Mouse (Mus musculus) ES-E14 (cell line): ENCODE results near the gene Rpa2. TPM values are rescaled to one million over a fixed set of nuclear protein-coding genes. Genes with fewer than 3 reads are reported as not detected.

Experiments used
- DNase-seq: peaks from one replicate; pipeline ENCODE4 v3.0.0-alpha.2; 2013; ENCODE audit warnings: low read depth, low spot score
- H3K27ac ChIP-seq: 2 replicates; pipeline ENCODE4 v1.5.1; 2012; ENCODE audit warnings: low read depth, mild to moderate bottlenecking, low read length, moderate library complexity, mixed read lengths; ENCODE audit not compliant: poor library complexity, insufficient read depth, severe bottlenecking
- H3K36me3 ChIP-seq: 2 replicates; pipeline ENCODE4 v1.6.1; 2012; ENCODE audit warnings: mild to moderate bottlenecking, low read length, moderate library complexity, mixed read lengths; ENCODE audit not compliant: control insufficient read depth, poor library complexity, insufficient read depth, severe bottlenecking
- H3K4me1 ChIP-seq, 2 experiments: fragments of 150-350 bp in 1 of 2; sonication (generic) in 1 of 2; 2 replicates each; pipeline ENCODE4 v1.6.1; 2012; ENCODE audit warnings: low read length in 2 of 2, mild to moderate bottlenecking in 1 of 2, mixed read lengths in 1 of 2; ENCODE audit not compliant: control insufficient read depth in 2 of 2, insufficient read depth in 2 of 2, poor library complexity in 1 of 2
- H3K4me3 ChIP-seq, 2 experiments: fragments of 150-350 bp in 1 of 2; sonication (generic) in 1 of 2; 2 replicates each; pipeline ENCODE4 v1.5.1; 2012; ENCODE audit warnings: low read length in 2 of 2, low read depth in 1 of 2, mild to moderate bottlenecking in 1 of 2, mixed read lengths in 1 of 2; ENCODE audit not compliant: insufficient read depth in 1 of 2, poor library complexity in 1 of 2, severe bottlenecking in 1 of 2
- H3K9ac ChIP-seq: 2 replicates; pipeline ENCODE4 v1.6.1; 2012; ENCODE audit warnings: low read depth, mild to moderate bottlenecking, low read length, mixed read lengths; ENCODE audit not compliant: poor library complexity, insufficient read depth, severe bottlenecking
- H3K9me3 ChIP-seq: fragments of 150-350 bp; sonication (generic); 2 replicates; pipeline ENCODE4 v1.6.1; 2012; ENCODE audit warnings: low read depth, mild to moderate bottlenecking, low read length; ENCODE audit not compliant: control insufficient read depth, insufficient read depth
- CHD2 ChIP-seq: IDR thresholded peaks from 2 replicates; pipeline ENCODE4 v1.6.1; 2014; ENCODE audit warnings: mild to moderate bottlenecking, low read depth, low read length, inconsistent platforms
- HCFC1 ChIP-seq: IDR thresholded peaks from 2 replicates; pipeline ENCODE4 v1.6.1; 2012; ENCODE audit warnings: low read length, inconsistent platforms, borderline replicate concordance; ENCODE audit not compliant: insufficient read depth
- MAFK ChIP-seq: IDR thresholded peaks from 2 replicates; pipeline ENCODE4 v1.6.1; 2014; ENCODE audit warnings: mild to moderate bottlenecking, low read depth, low read length, inconsistent platforms; ENCODE audit not compliant: insufficient read depth
- ZC3H11A ChIP-seq: IDR thresholded peaks from 2 replicates; pipeline ENCODE4 v1.6.1; 2012; ENCODE audit warnings: low read depth, mild to moderate bottlenecking, inconsistent platforms, low read length, borderline replicate concordance
- ZNF384 ChIP-seq: IDR thresholded peaks from 2 replicates; pipeline ENCODE4 v1.6.1; 2012; ENCODE audit warnings: low read depth, low read length, inconsistent platforms
- in situ Hi-C, 2 experiments: fragments of 600-800 bp; cut with MboI; formaldehyde crosslinking; loops; one replicate each; pipeline ENCODE4 v1.15.1; 2025; ENCODE audit warnings: low sequenced_read_pairs in 2 of 2, inconsistent platforms in 1 of 2; ENCODE audit not compliant: unreplicated experiment in 2 of 2
- total RNA-seq: library from RNA; depleted of rRNA; stranded (reverse); fragments of 300-350 nt; gene quantifications from 2 replicates; pipeline ENCODE4 v1.2.3, GENCODE M21; 2012

Rpa2 gene
- total RNA-seq, 1 experiment = 112 TPM

- no peak for DNase-seq
- Histone ChIP-seq H3K9ac (no peak overlapping the region), H3K9me3 (no peaks in the 10 kb centered on the region), H3K27ac (no peak overlapping the region), H3K4me3 (no peak overlapping the region), H3K36me3 (peaks cover 10% of the 10 kb centered on the region), H3K4me1 (peaks cover 0 to 7% of the 10 kb centered on the region in 2 experiments; a peak in 2 of 4 replicates)
- in situ Hi-C loops = no loop called here
- no peak for TF ChIP-seq HCFC1
- TF ChIP-seq MAFK = no peak
- no peak for TF ChIP-seq CHD2
- TF ChIP-seq ZNF384 = no peak
- TF ChIP-seq ZC3H11A = no peak
Measured at GRCm38 (mm10) chr4:132741491-132741890, 26.6 kb upstream of the Rpa2 start.

GRCm38 (mm10) chr4:132743992-132744911, 23.9 kb upstream of the Rpa2 start:
- in situ Hi-C loops = no loop called here
- TF ChIP-seq MAFK (no peak), HCFC1 (no peak), ZNF384 (no peak), ZC3H11A (no peak), CHD2 (no peak)

GRCm38 (mm10) chr4:132746911-132747517, 21.1 kb upstream of the Rpa2 start:
- DNase-seq = no peak
- in situ Hi-C loops = no loop called here

More at GRCm38 (mm10) chr4:132743992-132744911, 23.9 kb upstream of the Rpa2 start:
- H3K36me3 ChIP-seq = peaks cover 2% of the 10 kb centered on the region; the same call in 1 of the 2 replicates
- H3K4me1 ChIP-seq = peaks cover 0 to 22% of the 10 kb centered on the region in 2 experiments; a peak in 2 of 4 replicates
- no peak overlapping the region for H3K4me3 ChIP-seq
- no peaks in the 10 kb centered on the region for H3K9me3 ChIP-seq
- H3K27ac ChIP-seq = no peak overlapping the region
- no peak for DNase-seq
- H3K9ac ChIP-seq = no peak overlapping the region

GRCm38 (mm10) chr4:132747664-132748259, 20.4 kb upstream of the Rpa2 start:
- Histone ChIP-seq H3K4me1 (peaks cover 0 to 22% of the 10 kb centered on the region in 2 experiments; a peak in 2 of 4 replicates), H3K9ac (peak overlapping the region; percentile 26; the same call in 1 of the 2 replicates), H3K4me3 (no peak overlapping the region), H3K27ac (peak overlapping the region; percentile 17; the same call in 1 of the 2 replicates), H3K9me3 (no peaks in the 10 kb centered on the region), H3K36me3 (peaks cover 2% of the 10 kb centered on the region; the same call in 1 of the 2 replicates)
- in situ Hi-C loops = no loop called here
- no peak for TF ChIP-seq MAFK
- no peak for TF ChIP-seq CHD2
- TF ChIP-seq HCFC1 = no peak
- no peak for TF ChIP-seq ZC3H11A
- no peak for TF ChIP-seq ZNF384
- no peak for DNase-seq

More at GRCm38 (mm10) chr4:132746911-132747517, 21.1 kb upstream of the Rpa2 start:
- Histone ChIP-seq H3K4me1 (peaks cover 0 to 22% of the 10 kb centered on the region in 2 experiments; a peak in 2 of 4 replicates), H3K27ac (peak overlapping the region; percentile 14; the same call in 1 of the 2 replicates), H3K9me3 (no peaks in the 10 kb centered on the region), H3K36me3 (peaks cover 2% of the 10 kb centered on the region; the same call in 1 of the 2 replicates), H3K9ac (no peak overlapping the region; the same call in 1 of the 2 replicates), H3K4me3 (no peak overlapping the region)
- TF ChIP-seq ZNF384 (peak; percentile 75; the same call in 1 of the 2 replicates), CHD2 (no peak), MAFK (no peak)
